Mouse (Mus musculus): ENCODE results near the gene Atp1b2. TPM values are rescaled to one million over a fixed set of nuclear protein-coding genes. Genes with fewer than 3 reads are reported as not detected.
A peak's percentile ranks its signal among the peaks of the same experiment; 100 is the strongest.

Gene Atp1b2
- polyA plus RNA-seq, 1 experiment from 2014 or later = 24.5 TPM

DNA sequence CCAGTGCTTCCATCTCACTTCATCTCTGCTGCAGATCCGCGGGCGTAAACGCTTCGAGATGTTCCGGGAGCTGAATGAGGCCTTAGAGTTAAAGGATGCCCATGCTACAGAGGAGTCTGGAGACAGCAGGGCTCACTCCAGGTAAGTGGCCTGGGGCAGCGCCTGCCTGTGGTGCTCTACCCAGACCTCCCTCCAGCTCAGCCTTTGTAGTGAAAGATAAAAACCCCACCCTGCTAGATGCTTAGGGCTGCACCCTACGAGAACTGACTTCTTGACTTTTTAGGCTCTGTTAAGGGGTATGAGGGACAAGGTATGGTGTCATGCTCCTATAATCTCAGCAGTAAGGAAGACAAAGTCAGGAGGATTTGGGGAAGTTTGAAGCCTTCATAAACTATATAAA lies 15.1 kb downstream of the Atp1b2 start:
- Histone ChIP-seq H3K4me1 (peaks cover 6% of the 10 kb centered on the region; the same call in 1 of the 2 replicates), H3K9ac (no peak overlapping the region; the same call in 1 of the 2 replicates), H3K27me3 (replicated peaks) (no peaks in the 10 kb centered on the region), H3K36me3 (peaks cover 85% of the 10 kb centered on the region), H3K4me3 (no peak overlapping the region), H3K27ac (replicated peaks) (no peak overlapping the region), H3K9me3 (no peaks in the 10 kb centered on the region), H3K4me2 (no peak overlapping the region)
- 85% methylated on average over 8 of the region's 8 CpGs for WGBS
- ATAC-seq (ENCODE audit: extremely low read depth, insufficient number of reproducible peaks, low FRiP score, low TSS enrichment) = no peak

DNA sequence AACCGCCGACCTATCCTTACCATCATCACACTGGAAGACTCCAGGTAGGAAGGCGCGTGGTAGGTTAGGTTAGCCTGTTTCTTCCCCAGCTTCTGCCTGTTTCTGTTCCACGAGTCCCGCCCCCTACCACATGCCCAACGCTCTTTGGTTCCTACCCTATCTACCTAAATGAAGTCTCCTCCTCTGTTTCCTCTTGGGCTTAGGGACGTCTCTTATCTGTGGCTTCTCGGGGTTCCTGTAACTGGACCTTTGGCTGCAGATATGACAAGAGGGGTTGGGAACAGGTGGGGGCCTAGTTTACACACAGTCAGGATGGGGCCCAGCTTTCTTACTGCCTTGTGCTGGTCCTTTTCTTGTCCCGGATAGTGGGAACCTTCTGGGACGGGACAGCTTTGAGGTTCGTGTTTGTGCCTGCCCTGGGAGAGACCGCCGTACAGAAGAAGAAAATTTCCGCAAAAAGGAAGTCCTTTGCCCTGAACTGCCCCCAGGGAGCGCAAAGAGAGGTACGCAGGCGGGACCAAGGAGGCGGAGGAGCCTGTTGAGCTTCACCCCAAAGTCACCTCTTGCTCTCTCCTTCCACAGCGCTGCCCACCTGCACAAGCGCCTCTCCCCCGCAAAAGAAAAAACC lies 16.4 kb downstream of the Atp1b2 start:
- H3K36me3 ChIP-seq = peaks cover 84% of the 10 kb centered on the region
- H3K4me2 ChIP-seq = no peak overlapping the region
- ATAC-seq (ENCODE audit: extremely low read depth, insufficient number of reproducible peaks, low FRiP score, low TSS enrichment) = no peak
- H3K9me3 ChIP-seq = no peaks in the 10 kb centered on the region
- no peak overlapping the region for H3K4me3 ChIP-seq
- WGBS = 82% methylated on average over 22 of the region's 22 CpGs
- no peak overlapping the region for H3K27ac ChIP-seq (replicated peaks)
- H3K9ac ChIP-seq = no peak overlapping the region
- peaks cover 17% of the 10 kb centered on the region; the same call in 1 of the 2 replicates for H3K4me1 ChIP-seq
- H3K27me3 ChIP-seq (replicated peaks) = no peaks in the 10 kb centered on the region

DNA sequence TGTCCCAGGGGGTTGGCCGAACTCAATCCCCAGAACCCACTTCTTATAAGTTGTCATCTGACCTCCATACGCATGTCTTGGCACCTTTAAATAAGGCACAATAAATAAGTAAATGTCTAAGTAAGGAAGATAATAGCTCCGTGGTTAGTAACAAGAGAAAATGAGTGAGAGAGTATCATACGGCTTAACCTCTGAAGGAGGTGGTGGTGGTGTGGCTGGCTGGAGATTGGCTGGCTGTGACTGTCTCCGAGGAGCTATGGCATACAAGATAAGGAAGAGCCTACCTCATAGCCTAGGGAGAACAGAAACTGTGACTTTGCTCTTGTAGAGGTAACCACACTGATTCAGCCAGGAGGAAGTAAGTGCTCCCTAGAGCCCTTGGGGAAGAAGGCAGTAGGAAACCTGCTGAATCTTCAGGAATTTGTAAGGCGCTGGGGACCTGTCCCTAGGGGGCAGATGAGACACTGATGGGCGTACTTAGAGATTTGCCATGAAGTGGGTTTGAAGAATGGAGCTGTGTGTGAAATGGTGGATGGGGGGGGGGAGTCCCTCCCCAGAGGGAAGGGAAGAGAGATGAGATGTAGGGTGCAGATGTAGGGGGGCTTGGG lies 19.9 kb downstream of the Atp1b2 start:
- no peak for ATAC-seq (ENCODE audit: extremely low read depth, insufficient number of reproducible peaks, low FRiP score, low TSS enrichment)
- H3K27me3 ChIP-seq (replicated peaks) = no peaks in the 10 kb centered on the region
- no peak overlapping the region for H3K27ac ChIP-seq (replicated peaks)
- no peak overlapping the region for H3K9ac ChIP-seq
- peaks cover 31% of the 10 kb centered on the region for H3K4me1 ChIP-seq
- 57% methylated on average over 7 of the region's 7 CpGs for WGBS
- peaks cover 68% of the 10 kb centered on the region for H3K36me3 ChIP-seq
- no peaks in the 10 kb centered on the region for H3K9me3 ChIP-seq
- H3K4me3 ChIP-seq = no peak overlapping the region
- H3K4me2 ChIP-seq = no peak overlapping the region

DNA sequence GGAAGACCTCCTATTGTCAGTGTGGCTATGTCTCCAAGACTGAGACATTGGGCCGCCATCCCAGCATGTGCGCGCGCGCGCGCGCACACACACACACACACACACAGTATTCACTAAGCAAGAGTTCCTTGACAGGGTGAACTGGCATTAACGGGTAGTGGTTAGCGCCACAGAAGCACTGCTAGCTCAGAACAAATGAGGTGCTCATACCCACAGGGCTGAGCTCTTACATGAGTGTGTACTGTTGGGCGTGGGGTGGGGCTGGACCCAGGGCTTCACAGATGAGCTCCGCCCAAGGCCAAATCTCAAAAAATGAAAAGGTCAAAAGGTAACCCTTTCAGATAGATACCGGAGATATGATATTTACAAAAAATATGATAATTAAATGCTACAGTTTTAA lies 20.8 kb downstream of the Atp1b2 start:
- no peak overlapping the region for H3K4me3 ChIP-seq
- no peak overlapping the region for H3K4me2 ChIP-seq
- no peak overlapping the region for H3K27ac ChIP-seq (replicated peaks)
- no peaks in the 10 kb centered on the region for H3K9me3 ChIP-seq
- ATAC-seq (ENCODE audit: extremely low read depth, insufficient number of reproducible peaks, low FRiP score, low TSS enrichment) = no peak
- H3K27me3 ChIP-seq (replicated peaks) = no peaks in the 10 kb centered on the region
- peaks cover 31% of the 10 kb centered on the region for H3K4me1 ChIP-seq
- no peak overlapping the region for H3K9ac ChIP-seq
- peaks cover 59% of the 10 kb centered on the region for H3K36me3 ChIP-seq
- WGBS = 92% methylated on average over 13 of the region's 13 CpGs

DNA sequence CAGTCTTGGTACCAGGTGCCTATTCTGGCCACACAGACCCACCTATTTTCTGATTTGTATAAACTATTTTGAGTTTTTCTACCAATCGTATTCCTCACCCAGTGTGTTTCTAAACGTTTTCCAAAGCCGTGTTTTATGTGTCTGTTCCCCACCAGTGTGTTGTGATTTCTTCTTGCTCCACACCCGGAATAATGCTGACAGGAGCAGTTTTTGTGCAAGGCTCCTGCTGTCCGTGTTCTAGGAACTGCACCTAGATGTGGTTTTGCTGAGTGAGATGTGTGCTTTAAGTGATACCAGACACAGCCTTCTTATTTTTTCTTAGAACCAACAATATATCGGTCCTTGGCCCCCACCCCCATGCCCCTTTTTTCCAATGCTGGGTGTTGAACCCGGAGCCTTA lies 21.7 kb downstream of the Atp1b2 start:
- H3K4me2 ChIP-seq = no peak overlapping the region
- H3K9me3 ChIP-seq = no peaks in the 10 kb centered on the region
- H3K27me3 ChIP-seq (replicated peaks) = no peaks in the 10 kb centered on the region
- 77% methylated on average over 7 of the region's 7 CpGs for WGBS
- no peak overlapping the region for H3K4me3 ChIP-seq
- H3K4me1 ChIP-seq = peaks cover 31% of the 10 kb centered on the region
- no peak overlapping the region for H3K9ac ChIP-seq
- peaks cover 50% of the 10 kb centered on the region for H3K36me3 ChIP-seq
- ATAC-seq (ENCODE audit: extremely low read depth, insufficient number of reproducible peaks, low FRiP score, low TSS enrichment) = no peak
- no peak overlapping the region for H3K27ac ChIP-seq (replicated peaks)

DNA sequence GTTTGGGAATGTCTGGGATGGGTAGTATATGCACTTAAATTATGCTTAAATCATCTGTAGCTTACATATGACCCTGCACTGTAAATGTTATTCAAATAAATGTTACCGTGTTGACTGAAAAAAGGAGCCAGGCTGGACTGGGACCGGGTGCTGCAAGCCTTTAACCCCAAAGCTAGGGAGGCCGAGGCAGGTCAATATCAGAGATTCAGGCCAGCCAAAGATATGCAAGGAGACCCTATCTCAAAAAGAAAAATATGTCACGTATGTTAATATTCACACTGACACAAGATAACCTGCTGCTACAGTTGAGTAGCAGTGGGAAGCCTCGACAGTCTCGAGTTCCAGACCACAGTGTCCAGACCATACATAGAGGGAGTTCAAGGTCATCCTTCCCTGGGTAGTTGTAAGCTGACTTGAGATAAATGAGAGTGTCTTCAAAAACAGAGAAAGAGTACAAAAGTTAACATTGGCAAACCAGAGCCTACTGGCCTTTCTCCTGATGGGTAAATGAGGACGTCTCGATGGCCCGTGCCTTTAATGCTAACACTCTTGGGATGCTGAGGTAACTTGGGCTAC lies 23.4 kb downstream of the Atp1b2 start:
- H3K9me3 ChIP-seq = no peaks in the 10 kb centered on the region
- no peaks in the 10 kb centered on the region for H3K27me3 ChIP-seq (replicated peaks)
- H3K36me3 ChIP-seq = peaks cover 35% of the 10 kb centered on the region
- peak overlapping the region; percentile 93 for H3K9ac ChIP-seq
- 55% methylated on average over 9 of the region's 9 CpGs for WGBS
- H3K4me2 ChIP-seq = peak overlapping the region; percentile 80
- ATAC-seq (ENCODE audit: extremely low read depth, insufficient number of reproducible peaks, low FRiP score, low TSS enrichment) = no peak
- H3K4me3 ChIP-seq = peak overlapping the region; percentile 85
- peak overlapping the region; percentile 96; the same call in 1 of the 2 replicates for H3K27ac ChIP-seq (replicated peaks)
- H3K4me1 ChIP-seq = peaks cover 43% of the 10 kb centered on the region

DNA sequence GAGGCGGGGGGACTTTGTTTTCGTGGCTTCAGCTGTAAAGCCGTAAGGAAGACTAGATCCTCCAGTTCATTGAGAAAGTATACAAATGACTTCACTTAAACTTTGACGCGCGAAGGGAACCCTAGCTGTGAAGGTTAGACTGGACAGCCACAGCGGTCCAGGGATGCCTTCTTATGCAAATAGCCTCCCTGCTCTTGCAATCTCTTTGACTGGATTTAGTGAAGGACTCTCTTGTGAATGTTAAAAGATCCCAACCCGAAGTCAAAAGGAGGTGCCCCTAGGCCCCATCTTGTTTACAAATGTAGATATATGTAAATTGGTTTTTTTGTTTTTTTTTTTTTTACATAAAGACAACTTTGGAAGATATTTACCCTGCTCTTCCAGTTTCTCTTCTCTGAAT lies 23.9 kb downstream of the Atp1b2 start:
- peak overlapping the region; percentile 96 for H3K27ac ChIP-seq (replicated peaks)
- H3K4me2 ChIP-seq = peak overlapping the region; percentile 80
- 1% methylated on average over 8 of the region's 8 CpGs for WGBS
- peak overlapping the region; percentile 85 for H3K4me3 ChIP-seq
- H3K27me3 ChIP-seq (replicated peaks) = no peaks in the 10 kb centered on the region
- H3K36me3 ChIP-seq = peaks cover 35% of the 10 kb centered on the region
- peak overlapping the region; percentile 93 for H3K9ac ChIP-seq
- peaks cover 48% of the 10 kb centered on the region for H3K4me1 ChIP-seq
- H3K9me3 ChIP-seq = no peaks in the 10 kb centered on the region
- no peak for ATAC-seq (ENCODE audit: extremely low read depth, insufficient number of reproducible peaks, low FRiP score, low TSS enrichment)

DNA sequence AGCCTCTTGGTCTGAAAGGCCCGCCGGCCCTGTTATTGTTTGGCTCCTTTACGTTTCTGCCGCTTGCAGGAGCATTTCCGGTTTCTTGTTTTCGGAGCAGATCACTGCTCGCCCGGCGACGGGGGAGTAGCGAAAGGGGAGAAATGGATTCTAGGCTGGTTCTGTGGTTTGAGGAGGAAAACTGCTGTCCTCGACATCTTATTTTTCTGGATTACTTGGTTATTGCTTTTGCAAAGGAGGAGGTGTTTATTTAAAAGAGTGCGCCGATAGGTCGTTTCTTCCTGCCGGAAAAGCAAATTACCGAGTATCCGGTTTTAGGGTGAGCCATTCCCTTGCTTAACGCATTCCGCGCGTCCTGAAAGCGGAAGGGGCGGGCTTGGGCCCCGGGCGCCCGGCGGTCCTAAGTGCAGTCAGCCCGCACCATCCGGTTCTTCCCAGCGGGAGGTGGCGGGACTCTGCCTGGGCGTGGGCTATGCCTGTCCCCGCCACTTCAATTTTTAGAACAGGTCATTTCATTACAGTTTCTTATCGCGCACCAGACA lies 24.5 kb downstream of the Atp1b2 start:
- peak; percentile 62 for ATAC-seq (ENCODE audit: extremely low read depth, insufficient number of reproducible peaks, low FRiP score, low TSS enrichment)
- no peaks in the 10 kb centered on the region for H3K9me3 ChIP-seq

DNA sequence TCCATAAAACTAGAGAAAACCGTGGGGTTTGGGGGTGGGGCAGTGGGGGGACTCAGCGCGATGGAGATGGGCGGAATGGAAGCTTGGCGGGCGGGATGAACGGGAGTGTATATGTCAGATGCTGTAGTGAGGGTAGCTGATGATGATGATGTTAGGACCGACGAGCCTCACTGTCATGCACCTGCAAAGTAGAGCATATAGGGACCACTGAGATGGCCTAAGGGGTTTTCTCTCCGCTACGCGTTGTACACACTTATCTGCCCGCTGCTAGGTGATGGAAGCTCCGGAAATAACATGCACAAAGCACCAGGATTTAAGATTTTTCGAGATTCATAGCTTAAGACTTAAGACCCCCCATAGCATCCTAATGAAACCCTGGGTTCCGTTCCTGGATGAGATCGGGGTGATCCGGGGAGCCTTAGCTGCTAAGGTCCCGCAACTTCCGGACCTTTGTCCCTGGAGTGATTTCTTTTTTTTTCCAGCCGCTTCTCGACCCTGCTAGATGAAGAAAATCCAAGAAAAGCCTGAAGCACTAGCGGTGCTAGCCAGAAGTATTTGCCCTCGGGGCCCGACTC lies 25.1 kb downstream of the Atp1b2 start:
- H3K9me3 ChIP-seq = no peaks in the 10 kb centered on the region
- under 1% methylated on average over 25 of the region's 25 CpGs for WGBS
- H3K9ac ChIP-seq = peak overlapping the region; percentile 93
- peaks cover 38% of the 10 kb centered on the region for H3K36me3 ChIP-seq
- ATAC-seq (ENCODE audit: extremely low read depth, insufficient number of reproducible peaks, low FRiP score, low TSS enrichment) = no peak
- peak overlapping the region; percentile 96 for H3K27ac ChIP-seq (replicated peaks)
- peak overlapping the region; percentile 85 for H3K4me3 ChIP-seq
- peak overlapping the region; percentile 80 for H3K4me2 ChIP-seq
- H3K4me1 ChIP-seq = peaks cover 44% of the 10 kb centered on the region
- H3K27me3 ChIP-seq (replicated peaks) = no peaks in the 10 kb centered on the region

More for the DNA sequence above, 24.5 kb downstream of the Atp1b2 start:
- Histone ChIP-seq H3K4me1 (peaks cover 50% of the 10 kb centered on the region), H3K9ac (peak overlapping the region; percentile 93), H3K27ac (replicated peaks) (peak overlapping the region; percentile 96), H3K4me2 (peak overlapping the region; percentile 80), H3K27me3 (replicated peaks) (no peaks in the 10 kb centered on the region), H3K4me3 (peak overlapping the region; percentile 85), H3K36me3 (peaks cover 34% of the 10 kb centered on the region)
- WGBS = under 1% methylated on average over 36 of the region's 36 CpGs

DNA sequence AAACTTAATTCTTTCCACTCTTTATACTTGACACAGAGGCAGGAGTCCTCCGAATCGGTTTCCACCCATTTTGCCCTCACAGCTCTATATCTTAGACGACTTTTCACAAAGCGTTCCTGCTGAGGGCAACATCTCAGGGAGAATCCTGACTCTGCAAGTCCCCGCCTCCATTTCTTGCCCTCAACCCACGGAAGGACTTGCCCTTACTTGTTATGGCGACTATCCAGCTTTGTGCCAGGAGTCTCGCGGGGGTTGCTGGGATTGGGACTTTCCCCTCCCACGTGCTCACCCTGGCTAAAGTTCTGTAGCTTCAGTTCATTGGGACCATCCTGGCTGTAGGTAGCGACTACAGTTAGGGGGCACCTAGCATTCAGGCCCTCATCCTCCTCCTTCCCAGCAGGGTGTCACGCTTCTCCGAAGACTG lies 25.6 kb downstream of the Atp1b2 start, which contains the start of the genes Wrap53 and Trp53:
Wrap53 (minus strand) TSS at position 165 of the 424 bp plus-strand sequence.
Trp53 (plus strand) TSS at position 269 of the 424 bp plus-strand sequence.
- Histone ChIP-seq H3K9me3 (no peaks in the 10 kb centered on the region), H3K4me2 (peak within 1 kb of the TSS; percentile 80), H3K36me3 (peaks cover 39% of the 10 kb centered on the region), H3K27me3 (replicated peaks) (no peaks in the 10 kb centered on the region), H3K9ac (peak within 1 kb of the TSS; percentile 93), H3K4me3 (peak within 1 kb of the TSS; percentile 85), H3K27ac (replicated peaks) (peak within 1 kb of the TSS; percentile 96), H3K4me1 (peaks cover 39% of the 10 kb centered on the region)
- under 1% methylated on average over 13 of the region's 13 CpGs for WGBS
- peak; percentile 25; the same call in 1 of the 2 replicates for ATAC-seq (ENCODE audit: extremely low read depth, insufficient number of reproducible peaks, low FRiP score, low TSS enrichment)
